Mouse (Mus musculus): Measurements from ENCODE around the gene Cryba1.

GRCm38 (mm10) chr11:77743966-77744365 is 18.9 kb upstream of the Cryba1 start:
- TF ChIP-seq EP300 (optimal IDR thresholded peaks at IDR 0.05) (no peak), CTCF (IDR thresholded peaks at IDR 0.05; ENCODE audit: low read depth) (peak; percentile 65)
